Comparison of ENCODE assay signal across 20 mouse cellular contexts in the genomic region with DNA sequence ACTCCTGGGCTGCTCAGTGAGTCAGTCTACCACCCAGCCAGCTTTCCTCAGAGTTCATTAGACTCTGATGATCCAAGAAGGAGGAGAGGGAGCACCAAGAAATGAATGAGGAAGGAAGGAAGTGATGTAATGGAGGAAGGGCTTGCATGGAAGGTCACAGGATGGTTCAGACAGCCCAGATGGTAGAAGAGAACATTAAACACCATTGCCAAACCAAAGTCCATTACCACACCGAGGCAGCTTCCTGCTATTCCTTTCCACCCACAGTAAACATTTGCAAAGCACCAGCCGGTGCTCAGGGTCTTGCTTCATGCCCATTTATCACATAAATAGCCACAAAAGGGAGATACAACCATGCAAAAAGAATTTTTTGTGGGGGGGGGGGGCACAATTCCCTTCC.
"Had no signal": no experiment of that assay in that cellular context is flagged by ENCODE, and none has a peak within 500 bp of the region (broad histone marks: within the 10 kb centered on the region; RNA-seq: fewer than 3 reads in every experiment).

No protein-coding gene starts in this region.

- H3K9ac ChIP-seq: liver, embryonic 13.5 days; liver, embryonic 15.5 days; liver, postnatal 0 days; lung, embryonic 15.5 days; midbrain, embryonic 12.5 days; neural tube, embryonic 13.5 days; neural tube, embryonic 15.5 days had no signal

- H3K36me3 ChIP-seq: liver, embryonic 13.5 days; liver, embryonic 15.5 days; lung, embryonic 15.5 days; midbrain, embryonic 10.5 days; midbrain, embryonic 12.5 days; neural tube, embryonic 13.5 days; neural tube, embryonic 15.5 days had no signal

- H3K27ac ChIP-seq: liver, embryonic 13.5 days; liver, embryonic 15.5 days; lung, embryonic 15.5 days; macrophage; midbrain, embryonic 10.5 days; midbrain, embryonic 12.5 days; neural tube, embryonic 13.5 days; neural tube, embryonic 15.5 days had no signal

- H3K4me3 ChIP-seq: liver, embryonic 13.5 days; liver, embryonic 15.5 days; lung, embryonic 15.5 days; midbrain, embryonic 10.5 days; midbrain, embryonic 12.5 days; neural tube, embryonic 13.5 days; neural tube, embryonic 15.5 days had no signal

- H3K9me3 ChIP-seq: liver, embryonic 13.5 days; liver, embryonic 15.5 days; lung, embryonic 15.5 days; midbrain, embryonic 10.5 days; midbrain, embryonic 12.5 days; neural tube, embryonic 13.5 days; neural tube, embryonic 15.5 days had no signal

- ATAC-seq: liver, postnatal 0 days; midbrain, embryonic 16.5 days had no signal

- DNase-seq: liver, embryonic 13.5 days; liver, postnatal 0 days; lung, postnatal 10 days; midbrain, embryonic 14.5 days; retina, postnatal 1 day; right cerebral cortex, adult 18-20 months; right cerebral cortex, postnatal 25 days; right cerebral cortex, postnatal 4 days; spleen, adult 18-20 months; thymus, adult 18-20 months; thymus, postnatal 14 days; thymus, postnatal 36 days had no signal

- H3K4me2 ChIP-seq: liver, embryonic 13.5 days; liver, embryonic 15.5 days; lung, embryonic 15.5 days; midbrain, embryonic 12.5 days; neural tube, embryonic 13.5 days; neural tube, embryonic 15.5 days had no signal

- H3K27me3 ChIP-seq: liver, embryonic 13.5 days; liver, embryonic 15.5 days; lung, embryonic 15.5 days; midbrain, embryonic 12.5 days; neural tube, embryonic 13.5 days; neural tube, embryonic 15.5 days had no signal

- H3K4me1 ChIP-seq: liver, embryonic 13.5 days; liver, embryonic 15.5 days; lung, embryonic 15.5 days; midbrain, embryonic 12.5 days; neural tube, embryonic 15.5 days had no signal
